Mouse (Mus musculus) heart, postnatal 10 days (tissue): ENCODE measurements around the gene Sgca. TPM values are rescaled to one million over a fixed set of nuclear protein-coding genes. Genes with fewer than 3 reads are reported as not detected.
"Not testable (repeated sequence)": the region's sequence is repeated elsewhere in the genome, so short reads cannot be mapped to it uniquely, and the experiment has no call there.

Experiments
- DNase-seq, 2 experiments: peaks; one replicate each; pipeline ENCODE4 v3.0.0; 2021
- intact Hi-C: fragments of 180-260 bp; cut with DNase I; formaldehyde crosslinking; loops from one replicate; pipeline ENCODE4 v1.15.1; 2025
- total RNA-seq, 2 experiments: library from RNA; stranded (reverse); gene quantifications; 2 replicates each; pipeline ENCODE4 v1.2.3; 2021

Sgca gene
- total RNA-seq, 2 experiments from 2014 or later: 123 to 128 TPM

DNA sequence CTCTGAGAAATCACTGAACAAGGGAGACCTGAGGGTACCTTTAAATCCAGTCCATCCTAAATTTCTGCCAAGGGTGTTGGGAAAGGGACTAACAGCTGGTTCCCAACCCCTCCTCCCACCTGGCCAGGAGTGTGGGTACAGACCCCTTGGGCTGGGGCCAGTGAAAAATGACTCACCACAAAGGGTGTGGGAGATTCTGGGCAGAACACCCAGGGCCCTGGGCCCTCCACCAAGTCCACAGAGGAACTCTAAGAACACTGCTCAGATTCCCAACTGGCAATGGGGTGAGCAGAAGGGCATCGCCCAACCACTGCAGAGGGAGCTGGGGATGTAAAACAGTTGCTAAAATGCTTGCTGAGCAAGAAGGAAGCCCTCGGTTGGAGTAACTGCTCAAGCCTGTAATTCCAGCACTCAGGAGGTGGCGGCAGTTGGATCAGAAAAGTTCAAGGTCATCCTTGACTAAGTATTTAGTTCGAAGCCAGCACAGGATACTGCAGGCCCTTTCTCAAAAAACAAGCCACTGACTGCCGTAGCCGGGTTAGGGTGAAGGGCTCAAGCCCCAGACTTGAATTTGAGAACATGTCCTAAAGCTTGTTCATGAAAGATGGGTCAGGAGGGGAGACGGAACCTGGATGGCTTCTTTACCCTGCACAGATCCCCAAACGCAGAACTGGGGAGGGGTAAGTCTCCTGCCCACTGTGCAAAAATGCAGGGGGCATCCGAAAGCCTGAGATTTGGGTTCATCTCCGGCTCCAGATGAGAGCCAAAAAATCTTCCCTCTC lies 12.8 kb upstream of the Sgca start:
- peak; percentile 54 to 67 for DNase-seq
- intact Hi-C loops: loop anchor here (1.0 kb wide), 1 partner anchor 10 kb away; no protein-coding TSS in a partner anchor

DNA sequence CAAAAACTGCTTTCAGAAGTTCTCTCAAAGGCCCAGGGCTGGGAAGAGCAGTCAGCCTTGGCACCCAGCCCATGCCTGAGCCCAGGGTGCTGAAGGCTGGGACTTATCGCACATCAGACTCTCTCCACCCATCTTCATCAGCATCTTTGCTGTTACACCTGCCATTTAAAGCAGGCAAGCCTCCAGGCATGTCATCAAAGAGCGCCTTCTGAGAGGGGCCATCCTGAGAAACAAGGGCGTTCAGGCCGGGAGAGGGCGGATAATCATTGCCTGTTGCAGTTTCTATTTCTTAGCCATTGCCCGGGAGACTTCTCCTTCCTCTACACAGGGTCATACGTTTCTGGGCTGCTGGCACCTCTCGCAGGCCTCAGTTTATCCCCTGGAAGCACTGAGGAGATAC lies 11.7 kb upstream of the Sgca start:
- intact Hi-C loops: no loop called here

DNA sequence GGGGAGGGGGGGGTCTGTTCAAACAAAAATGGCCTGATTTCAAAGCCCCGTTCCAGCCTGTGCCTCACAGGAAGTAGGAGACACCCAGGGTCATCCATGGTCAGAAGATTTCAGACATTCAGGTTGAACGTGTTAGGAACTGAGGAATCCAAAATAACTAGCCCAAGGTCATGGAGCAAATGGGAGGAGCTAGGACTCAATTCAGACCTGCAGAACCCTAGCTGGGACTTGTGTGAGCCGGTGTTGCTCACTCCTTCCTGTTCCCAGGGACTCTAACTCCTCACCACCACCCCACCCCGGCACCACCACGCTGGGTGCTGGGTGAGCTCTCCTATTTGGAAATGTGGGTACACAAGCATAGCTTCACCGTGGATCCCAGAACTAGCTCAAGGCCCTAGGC lies 11.2 kb upstream of the Sgca start:
- intact Hi-C loops: no loop called here
- DNase-seq: peak in 1 of 2 experiments; percentile 7

More for the DNA sequence above, 11.7 kb upstream of the Sgca start:
- DNase-seq: peak in 1 of 2 experiments; percentile 22

GRCm38 (mm10) chr11:94986435-94986834 lies 10.3 kb upstream of the Sgca start:
- intact Hi-C loops: no loop called here
- peak in 1 of 2 experiments; percentile 8 for DNase-seq

DNA sequence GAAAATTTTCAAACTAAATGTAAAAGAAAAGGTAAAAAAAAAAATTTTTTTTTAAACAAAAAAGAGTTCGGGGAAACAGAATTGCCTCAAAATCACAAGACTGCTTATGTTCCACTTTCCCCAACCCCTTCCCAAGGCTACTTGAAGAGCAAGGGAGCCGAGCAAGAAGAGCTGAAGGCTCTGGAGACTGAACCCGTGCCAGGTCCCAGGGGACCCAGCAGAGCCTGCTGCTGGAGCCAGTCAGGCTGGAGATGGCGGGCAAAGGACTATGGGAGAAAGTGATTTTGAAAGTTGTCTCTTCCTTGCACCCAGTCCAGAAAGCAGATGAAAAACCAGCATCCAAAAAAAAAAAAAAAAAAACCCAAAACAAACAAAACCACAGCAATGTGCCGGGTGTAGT lies 9.7 kb upstream of the Sgca start:
- no peak for DNase-seq
- intact Hi-C loops: no loop called here

DNA sequence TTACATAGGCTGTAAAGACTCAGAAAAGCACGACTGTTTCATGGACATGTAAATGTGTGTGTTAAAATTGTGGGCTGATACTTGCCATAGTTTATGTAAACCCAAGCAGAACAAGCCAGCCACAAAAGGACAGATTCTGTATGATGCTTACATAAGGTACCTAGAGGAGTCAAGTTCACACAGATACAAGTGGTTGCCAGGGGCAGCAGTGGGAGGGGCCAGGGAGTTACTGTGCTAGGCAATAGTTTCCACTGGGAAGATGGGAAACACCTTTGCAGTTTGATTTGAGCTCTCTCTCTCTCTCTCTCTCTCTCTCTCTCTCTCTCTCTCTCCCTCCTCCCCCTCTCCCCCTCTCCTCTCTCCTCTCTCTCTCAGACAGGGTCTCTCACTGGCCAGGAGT lies 9.0 kb upstream of the Sgca start:
- no peak for DNase-seq
- intact Hi-C loops: no loop called here

GRCm38 (mm10) chr11:94979462-94980179 lies 3.5 kb upstream of the Sgca start:
- intact Hi-C loops: loop anchor here (1.0 to 5.0 kb wide), 3 partner anchors 10 to 63 kb away; partner anchors contain the start of gene Pdk2
- no peak for DNase-seq

DNA sequence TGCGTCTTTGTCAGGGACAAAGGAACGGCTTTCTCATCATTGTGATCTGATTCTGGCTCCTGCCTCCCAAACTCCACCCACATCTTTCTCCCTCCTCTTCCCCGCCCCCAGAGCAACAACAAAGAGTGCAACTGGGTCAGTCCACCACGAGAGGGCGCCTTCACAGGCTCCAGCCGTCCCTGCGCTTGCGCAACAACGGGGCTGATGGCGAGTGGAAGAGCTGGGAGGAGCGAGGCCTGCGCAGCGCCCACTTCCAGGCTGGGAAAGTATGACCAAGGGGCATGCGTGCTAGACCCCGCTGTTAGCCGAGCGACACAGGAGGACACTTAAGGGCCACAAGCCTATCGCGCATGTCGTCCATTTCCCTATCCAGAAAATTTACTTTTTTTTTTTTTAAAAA lies 2.8 kb upstream of the Sgca start:
- intact Hi-C loops: loop anchor here (1.0 to 5.0 kb wide), 3 partner anchors 10 to 63 kb away; partner anchors contain the start of gene Pdk2
- DNase-seq: peak; percentile 98

- intact Hi-C loops: loop anchor here (5.0 kb wide), 1 partner anchor 64 kb away; the partner anchor contains the start of gene Pdk2
Measured at GRCm38 (mm10) chr11:94978178-94978915, 2.2 kb upstream of the Sgca start.

DNA sequence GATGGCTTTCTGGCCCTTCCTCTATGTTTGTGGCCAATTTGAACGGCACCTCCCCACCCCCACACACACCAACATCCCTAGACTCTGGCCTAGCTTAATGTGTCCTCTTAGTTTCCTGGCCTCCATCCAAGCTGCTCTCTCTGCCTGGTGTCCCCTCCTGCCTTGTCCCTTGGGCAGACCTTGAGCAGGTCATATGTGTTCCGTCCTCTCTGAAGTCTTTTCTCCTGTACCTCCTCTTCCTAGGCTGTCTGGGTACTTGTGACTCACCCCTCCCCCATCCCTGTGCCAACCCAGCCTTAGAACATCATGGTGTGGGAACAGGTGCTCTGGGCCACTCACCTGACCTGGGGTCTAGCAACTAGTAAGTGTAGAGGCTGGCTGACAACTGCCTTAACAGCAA lies 1.2 kb downstream of the Sgca start:
- peak; percentile 65 to 73 for DNase-seq
- intact Hi-C loops: loop anchor here (5.0 kb wide), 1 partner anchor 67 kb away; the partner anchor contains the start of gene Pdk2

More at GRCm38 (mm10) chr11:94978178-94978915, 2.2 kb upstream of the Sgca start:
- DNase-seq: peak in 1 of 2 experiments; percentile 5

GRCm38 (mm10) chr11:94973313-94973712 lies 2.8 kb downstream of the Sgca start:
- peak; percentile 61 to 64 for DNase-seq
- intact Hi-C loops: no loop called here

DNA sequence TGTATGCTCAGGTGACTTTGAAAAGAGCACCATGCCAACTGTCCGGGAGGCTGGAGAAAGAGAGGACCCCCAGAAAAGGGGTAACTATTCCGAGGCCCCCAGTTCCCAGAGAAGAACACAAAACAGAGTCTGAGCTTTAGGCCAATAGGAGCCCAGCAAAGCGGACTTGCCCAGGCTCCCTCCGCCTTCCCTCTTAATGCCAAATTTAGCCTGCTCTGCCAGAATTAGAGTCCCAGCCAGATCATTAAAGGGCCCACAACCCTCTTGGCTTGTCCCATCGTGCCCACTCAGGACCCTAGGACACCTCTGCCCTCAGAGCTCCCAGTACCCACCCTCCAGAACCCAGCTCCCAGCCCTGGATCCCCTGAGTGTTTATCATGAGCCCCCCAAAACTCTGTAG lies 3.2 kb downstream of the Sgca start:
- DNase-seq: peak in 1 of 2 experiments; percentile 44
- intact Hi-C loops: no loop called here

DNA sequence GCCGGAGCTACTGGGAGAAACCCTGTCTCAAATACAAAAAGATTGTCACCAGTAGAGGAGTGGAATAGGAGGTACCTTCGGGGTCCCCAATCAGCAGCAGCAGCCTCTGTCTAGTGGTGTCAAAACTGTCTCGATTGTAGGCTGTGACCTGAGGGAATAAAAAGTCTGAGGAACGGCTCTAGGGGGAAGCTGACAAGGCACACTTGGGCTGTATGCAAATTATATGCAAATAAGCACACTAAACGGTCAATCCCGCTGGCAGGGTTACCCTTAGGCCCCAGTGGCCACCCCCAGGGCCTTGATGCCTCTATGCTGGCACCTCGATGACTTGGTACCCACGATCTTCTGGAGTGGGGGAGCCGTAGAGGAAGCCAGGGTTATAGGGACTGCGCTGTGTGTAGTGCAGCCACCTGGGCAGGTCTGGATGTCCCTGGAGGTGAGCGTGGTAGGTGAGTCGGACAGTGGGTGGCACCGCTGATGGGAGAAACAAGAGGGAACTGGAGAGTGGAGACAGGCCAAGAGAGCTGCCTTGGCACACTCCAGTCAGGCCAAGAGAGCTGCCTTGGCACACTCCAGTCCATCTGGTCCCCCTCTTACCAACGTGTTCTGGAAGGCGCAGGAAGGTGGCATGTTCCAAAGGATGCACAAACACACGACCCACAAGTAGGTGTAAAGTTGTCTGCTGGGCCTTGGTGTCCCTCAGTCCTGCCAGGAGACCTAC lies 4.1 kb downstream of the Sgca start:
- intact Hi-C loops: no loop called here
- DNase-seq: peak in 1 of 2 experiments; percentile 14

DNA sequence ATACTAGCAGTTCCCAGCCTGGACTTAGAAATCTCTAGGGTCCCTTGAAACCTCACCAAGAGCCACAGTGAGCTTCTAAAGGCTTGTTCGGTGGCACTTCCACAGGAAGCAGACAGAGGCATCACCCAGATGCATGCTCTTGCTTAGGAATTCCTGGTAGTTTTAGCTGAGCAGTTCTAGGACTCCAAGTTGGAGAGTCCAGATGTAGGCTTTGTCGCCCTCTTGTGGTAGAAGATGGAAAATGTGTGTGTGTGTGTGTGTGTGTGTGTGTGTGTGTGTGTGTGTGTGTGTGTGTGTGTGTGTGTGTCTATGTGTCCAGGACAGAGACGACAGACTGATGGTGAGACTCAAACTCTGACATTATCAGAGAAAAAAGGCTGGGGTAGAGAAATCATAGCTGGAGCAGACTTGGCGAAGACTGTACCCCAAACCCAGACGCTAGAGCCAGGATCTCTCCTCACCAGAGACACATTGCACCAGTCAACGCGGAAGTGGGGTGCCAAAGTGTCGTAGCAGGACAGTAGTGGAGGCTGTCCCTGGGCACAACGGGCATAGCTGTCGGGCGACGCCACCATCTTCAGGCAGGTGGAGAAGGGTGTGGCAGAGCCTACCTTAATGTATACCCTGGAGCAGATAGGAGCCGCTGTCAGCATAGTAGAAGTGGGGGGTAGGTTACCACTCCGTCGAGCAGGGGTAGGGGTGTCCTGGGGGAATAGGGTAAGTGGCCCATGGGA lies 5.8 kb downstream of the Sgca start:
- intact Hi-C loops: loop anchor here (1.0 kb wide), 2 partner anchors 31 to 104 kb away; no protein-coding TSS in a partner anchor
- peak; percentile 83 to 91 for DNase-seq

DNA sequence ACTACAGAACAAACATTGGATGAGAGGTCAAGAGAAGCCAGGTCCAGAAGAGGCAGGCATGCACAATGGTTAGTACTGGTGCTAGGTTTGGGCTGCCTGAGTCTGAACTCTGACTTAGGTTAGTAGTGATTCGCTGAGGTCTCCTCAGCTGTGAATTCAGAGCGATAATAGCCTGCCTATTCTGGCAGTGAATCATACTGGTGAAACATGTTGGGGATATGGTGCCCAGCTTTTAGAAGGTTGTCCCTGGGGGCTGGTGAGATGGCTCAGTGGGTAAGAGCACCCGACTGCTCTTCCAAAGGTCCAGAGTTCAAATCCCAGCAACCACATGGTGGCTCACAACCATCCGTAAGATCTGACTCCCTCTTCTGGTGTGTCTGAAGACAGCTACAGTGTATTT lies 6.4 kb downstream of the Sgca start:
- intact Hi-C loops: loop anchor here (1.0 kb wide), 2 partner anchors 30 to 103 kb away; no protein-coding TSS in a partner anchor
- DNase-seq: not testable (repeated sequence)

- peak in 1 of 2 experiments; percentile 4 for DNase-seq
- intact Hi-C loops: no loop called here
Measured at GRCm38 (mm10) chr11:94968187-94968586, 7.9 kb downstream of the Sgca start.

DNA sequence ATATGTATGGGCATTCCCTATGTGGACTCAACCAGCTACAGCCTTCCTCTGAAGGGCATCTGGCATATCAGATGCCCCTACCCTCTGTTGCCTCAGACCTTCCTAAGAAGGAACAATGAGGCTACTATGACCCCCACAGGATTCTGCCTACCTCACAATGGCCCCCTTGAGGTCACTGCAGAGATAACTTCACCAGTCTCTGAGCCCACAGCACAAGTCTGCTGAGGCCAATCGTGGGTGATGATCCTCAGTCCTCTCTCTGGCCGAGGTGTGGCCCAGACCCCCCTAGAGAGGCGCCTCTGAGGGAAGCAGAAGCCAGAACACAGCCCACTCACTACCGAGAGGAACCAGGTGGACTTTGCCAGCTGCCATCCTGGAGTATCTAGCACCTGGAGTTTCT lies 8.7 kb downstream of the Sgca start, which contains the start of gene Hils1:
Gene Hils1, plus strand, starts transcription at position 175 of the 400 bp plus-strand sequence.
- DNase-seq: no peak
- intact Hi-C loops: no loop called here

GRCm38 (mm10) chr11:94962534-94963101 lies 13.5 kb downstream of the Sgca start:
- intact Hi-C loops: no loop called here
- peak in 1 of 2 experiments; percentile 7 for DNase-seq
